Mouse (Mus musculus) T-cell, adult 2 months (primary cell): Measurements from ENCODE around the gene Krtap4-8.
"Not testable (repeated sequence)": the region's sequence is repeated elsewhere in the genome, so short reads cannot be mapped to it uniquely, and the experiment has no call there.

Experiments
- DNase-seq: peaks from one replicate; pipeline ENCODE4 v3.0.0; 2022; ENCODE audit warnings: low spot score

Krtap4-8 gene

GRCm38 (mm10) chr11:99780604-99781003 lies at the start of gene Krtap4-8:
Gene Krtap4-8 (minus strand): TSS chr11:99780704.
- DNase-seq: no peak

GRCm38 (mm10) chr11:99815566-99815965 lies 35.1 kb upstream of the Krtap4-8 start, which contains the start of gene Gm11564:
Gene Gm11564 (minus strand): TSS chr11:99815666.
- not testable (repeated sequence) for DNase-seq

- DNase-seq: not testable (repeated sequence)
Observed at GRCm38 (mm10) chr11:99809792-99810191, 29.3 kb upstream of the Krtap4-8 start, which contains the start of gene Krtap4-13. Gene Krtap4-13 (minus strand): TSS chr11:99809892.

DNA sequence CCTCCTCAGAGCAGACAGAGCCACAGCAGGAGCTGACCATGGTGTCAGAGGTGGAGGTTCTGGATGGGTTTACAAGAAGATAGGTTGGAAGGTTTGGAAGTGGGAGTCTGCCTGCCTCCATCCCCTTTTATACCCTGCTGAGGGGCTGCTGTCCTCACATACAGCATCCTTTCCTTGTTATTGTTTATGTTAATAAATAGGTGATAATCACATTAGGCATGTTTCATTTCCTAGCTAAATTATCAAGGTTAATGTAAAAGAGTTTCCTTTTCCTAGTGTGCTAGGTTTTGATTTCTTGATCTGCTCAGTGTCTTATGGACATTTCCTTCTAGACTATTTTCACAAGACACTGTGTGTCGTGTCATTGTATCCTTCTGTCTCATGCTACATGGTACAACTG lies 23.8 kb upstream of the Krtap4-8 start, which contains the start of gene Gm11554:
Gm11554 (minus strand) TSS at position 101 of the 400 bp plus-strand sequence.
- DNase-seq: not testable (repeated sequence)

DNA sequence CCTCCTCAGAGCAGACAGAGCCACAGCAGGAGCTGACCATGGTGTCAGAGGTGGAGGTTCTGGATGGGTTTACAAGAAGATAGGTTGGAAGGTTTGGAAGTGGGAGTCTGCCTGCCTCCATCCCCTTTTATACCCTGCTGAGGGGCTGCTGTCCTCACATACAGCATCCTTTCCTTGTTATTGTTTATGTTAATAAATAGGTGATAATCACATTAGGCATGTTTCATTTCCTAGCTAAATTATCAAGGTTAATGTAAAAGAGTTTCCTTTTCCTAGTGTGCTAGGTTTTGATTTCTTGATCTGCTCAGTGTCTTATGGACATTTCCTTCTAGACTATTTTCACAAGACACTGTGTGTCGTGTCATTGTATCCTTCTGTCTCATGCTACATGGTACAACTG lies 18.3 kb upstream of the Krtap4-8 start, which contains the start of gene Gm11569:
Gm11569 (minus strand) TSS at position 101 of the 400 bp plus-strand sequence.
- not testable (repeated sequence) for DNase-seq

DNA sequence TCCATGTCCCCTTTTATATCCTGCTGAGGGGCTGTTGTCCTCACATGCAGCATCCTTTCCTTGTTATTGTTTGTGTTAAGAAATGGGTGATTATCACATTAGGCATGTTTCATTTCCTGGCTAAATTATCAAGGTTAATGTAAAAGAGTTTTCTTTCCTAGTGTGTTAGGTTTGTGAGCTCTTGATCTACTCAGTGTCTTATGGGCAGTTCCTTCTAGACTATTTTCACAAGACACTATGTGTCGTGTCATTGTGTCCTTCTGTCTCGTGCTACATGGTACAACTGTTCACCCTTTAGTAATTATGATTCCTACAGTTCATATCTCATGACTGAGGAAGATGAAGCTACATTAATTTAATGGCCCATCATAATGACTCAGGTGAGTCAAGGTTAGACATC lies 12.9 kb upstream of the Krtap4-8 start, which contains the start of gene Gm11596:
Gm11596 (minus strand) TSS at position 101 of the 400 bp plus-strand sequence.
- no peak for DNase-seq

- DNase-seq: not testable (repeated sequence)
Observed at GRCm38 (mm10) chr11:99784900-99785299, 4.4 kb upstream of the Krtap4-8 start, which contains the start of gene Krtap4-9. Gene Krtap4-9 (plus strand): TSS chr11:99785200.

DNA sequence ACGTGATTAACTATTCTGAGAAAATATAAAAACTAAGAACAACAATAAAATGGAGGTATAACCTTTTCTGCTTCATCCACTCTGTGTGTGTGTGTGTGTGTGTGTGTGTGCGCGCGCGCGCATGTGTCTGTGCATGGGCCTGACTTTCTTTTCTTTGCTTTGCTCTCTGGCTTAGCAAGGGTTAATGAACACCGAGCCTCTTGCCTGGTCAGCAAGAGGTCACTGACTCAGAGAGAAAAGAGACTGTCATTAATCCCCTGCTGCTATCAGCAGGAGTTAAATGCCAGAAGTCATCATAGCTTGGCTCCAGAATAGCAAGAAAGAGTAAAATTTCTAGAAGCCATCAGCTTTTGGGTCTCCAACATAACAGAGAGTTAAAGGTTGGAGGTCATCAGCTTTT lies 2.1 kb downstream of the Krtap4-8 start:
- DNase-seq: no peak

DNA sequence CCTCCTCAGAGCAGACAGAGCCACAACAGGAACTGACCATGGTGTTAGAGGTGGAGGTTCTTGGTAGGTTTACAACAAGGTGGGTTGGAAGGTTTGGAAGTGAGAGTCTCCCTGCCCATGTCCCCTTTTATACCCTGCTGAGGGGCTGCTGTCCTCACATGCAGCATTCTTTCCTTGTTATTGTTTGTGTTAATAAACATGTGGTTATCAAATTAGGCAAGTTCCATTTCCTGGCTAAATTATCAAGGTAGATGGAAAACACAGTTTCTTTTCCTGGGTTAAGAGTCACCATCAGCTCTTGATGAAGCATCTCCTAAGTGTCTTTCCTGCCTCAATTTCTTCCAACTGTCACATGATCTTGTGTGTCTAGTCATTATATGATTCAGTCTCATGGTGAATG lies 7.7 kb downstream of the Krtap4-8 start, which contains the start of gene Gm11595:
Gm11595 (minus strand) TSS at position 101 of the 400 bp plus-strand sequence.
- not testable (repeated sequence) for DNase-seq

- no peak for DNase-seq
Observed at GRCm38 (mm10) chr11:99768410-99768809, 12.1 kb downstream of the Krtap4-8 start.

GRCm38 (mm10) chr11:99758877-99759276 lies 21.6 kb downstream of the Krtap4-8 start:
- no peak for DNase-seq

DNA sequence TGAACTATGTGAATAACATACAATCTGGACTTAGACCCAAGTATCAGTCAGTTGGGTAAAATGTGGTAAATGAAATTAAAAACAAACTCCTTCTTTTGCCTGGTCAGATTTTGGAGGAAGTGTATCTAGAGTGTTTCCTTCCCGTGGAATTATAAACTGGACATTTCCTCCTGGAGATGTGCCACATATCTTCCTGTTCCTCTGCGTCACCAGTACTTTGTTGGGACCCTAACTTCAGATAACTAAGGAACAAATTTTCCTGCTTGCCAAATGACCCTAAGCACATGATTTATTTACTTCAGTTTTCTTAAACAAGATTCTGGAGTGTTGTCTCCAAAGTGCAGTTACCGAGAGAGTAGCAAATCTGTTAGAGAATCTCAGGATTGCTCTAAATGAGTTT lies 36.5 kb downstream of the Krtap4-8 start:
- no peak for DNase-seq

DNA sequence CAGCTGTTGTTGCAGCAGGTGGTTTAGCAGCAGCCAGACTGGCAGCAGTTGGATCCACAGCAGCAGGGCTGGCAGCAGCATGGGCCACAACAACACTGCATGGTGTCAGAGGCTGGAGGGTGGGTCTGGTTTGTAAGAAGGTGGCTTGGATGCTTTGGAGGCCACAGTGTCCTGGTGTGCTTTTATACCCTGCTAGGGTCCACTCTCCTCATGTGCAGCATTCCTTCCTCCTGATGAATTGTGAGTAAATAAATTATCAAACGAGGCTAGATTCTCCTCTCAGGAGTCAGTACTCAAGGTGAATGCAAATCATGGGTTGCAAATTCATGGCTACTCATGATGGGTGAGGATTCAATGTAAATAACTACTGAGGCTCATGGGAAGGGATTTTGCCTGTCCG lies 46.3 kb downstream of the Krtap4-8 start, which contains the start of gene Gm14180:
Gm14180 (minus strand) TSS at position 101 of the 400 bp plus-strand sequence.
- no peak for DNase-seq
